Mouse (Mus musculus): ENCODE data around the gene Gadd45a.

GRCm38 (mm10) chr6:66996257-66996656 lies 41.0 kb downstream of the Gadd45a start:
- TF ChIP-seq POLR2A (IDR thresholded peaks at IDR 0.05; ENCODE audit: low read depth, low read length) (no peak), CTCF (conservative IDR thresholded peaks at IDR 0.05; ENCODE audit: insufficient read depth, insufficient read length, low read depth, low read length) (no peak)

All from kidney, adult 2 months (tissue).